Mouse (Mus musculus) forebrain, embryonic 15.5 days (tissue): ENCODE measurements around the gene Gata3. TPM values are rescaled to one million over a fixed set of nuclear protein-coding genes. Genes with fewer than 3 reads are reported as not detected.

ENCODE experiments used
- ATAC-seq: fragments of 200-750 bp; cut with Nextera tagmentation; replicated peaks from 2 replicates; pipeline ENCODE4 v1.8.0; 2017; ENCODE audit warnings: mild to moderate bottlenecking, moderate TSS enrichment, moderate library complexity
- H3K27ac ChIP-seq: fragments of 300-500 bp; sonication (generic); replicated peaks from 2 replicates; pipeline ENCODE4 v1.5.1; 2015; ENCODE audit warnings: mild to moderate bottlenecking, inconsistent platforms
- H3K27me3 ChIP-seq: fragments of 300-500 bp; sonication (generic); 2 replicates; pipeline ENCODE4 v1.6.1; 2015; ENCODE audit warnings: inconsistent platforms
- H3K36me3 ChIP-seq: fragments of 300-500 bp; sonication (generic); 2 replicates; pipeline ENCODE4 v1.6.1; 2015; ENCODE audit warnings: mild to moderate bottlenecking, inconsistent platforms
- H3K4me1 ChIP-seq: fragments of 300-500 bp; sonication (generic); 2 replicates; pipeline ENCODE4 v1.6.1; 2015; ENCODE audit warnings: inconsistent platforms
- H3K4me2 ChIP-seq: fragments of 300-500 bp; sonication (generic); replicated peaks from 2 replicates; pipeline ENCODE4 v1.6.1; 2015; ENCODE audit warnings: mild to moderate bottlenecking, inconsistent platforms
- H3K4me3 ChIP-seq: fragments of 300-500 bp; sonication (generic); 2 replicates; pipeline ENCODE4 v1.5.1; 2015; ENCODE audit warnings: mild to moderate bottlenecking, inconsistent platforms
- H3K9ac ChIP-seq: fragments of 300-500 bp; sonication (generic); replicated peaks from 2 replicates; pipeline ENCODE4 v1.6.1; 2015; ENCODE audit warnings: mild to moderate bottlenecking, inconsistent platforms
- H3K9me3 ChIP-seq: fragments of 300-500 bp; sonication (generic); 2 replicates; pipeline ENCODE4 v1.6.1; 2016; ENCODE audit warnings: inconsistent platforms
- WGBS: fragments of 180-500 bp; shearing (Covaris S2); methylation state at CpG from one replicate; pipeline ENCODE4 v1.1.7; 2015; ENCODE audit warnings: mixed read lengths; 5-methylcytosine and 5-hydroxymethylcytosine counted together
- polyA plus RNA-seq: library from polyadenylated mRNA; unstranded; fragments of >200 nt; fragmentation: Nextera tagmentation; extraction: Ambion mirVana; gene quantifications from 2 replicates; pipeline ENCODE4 v1.2.1, GENCODE M21; 2015

The Gata3 gene
- polyA plus RNA-seq, 1 experiment from 2014 or later, result 2.3 TPM

DNA sequence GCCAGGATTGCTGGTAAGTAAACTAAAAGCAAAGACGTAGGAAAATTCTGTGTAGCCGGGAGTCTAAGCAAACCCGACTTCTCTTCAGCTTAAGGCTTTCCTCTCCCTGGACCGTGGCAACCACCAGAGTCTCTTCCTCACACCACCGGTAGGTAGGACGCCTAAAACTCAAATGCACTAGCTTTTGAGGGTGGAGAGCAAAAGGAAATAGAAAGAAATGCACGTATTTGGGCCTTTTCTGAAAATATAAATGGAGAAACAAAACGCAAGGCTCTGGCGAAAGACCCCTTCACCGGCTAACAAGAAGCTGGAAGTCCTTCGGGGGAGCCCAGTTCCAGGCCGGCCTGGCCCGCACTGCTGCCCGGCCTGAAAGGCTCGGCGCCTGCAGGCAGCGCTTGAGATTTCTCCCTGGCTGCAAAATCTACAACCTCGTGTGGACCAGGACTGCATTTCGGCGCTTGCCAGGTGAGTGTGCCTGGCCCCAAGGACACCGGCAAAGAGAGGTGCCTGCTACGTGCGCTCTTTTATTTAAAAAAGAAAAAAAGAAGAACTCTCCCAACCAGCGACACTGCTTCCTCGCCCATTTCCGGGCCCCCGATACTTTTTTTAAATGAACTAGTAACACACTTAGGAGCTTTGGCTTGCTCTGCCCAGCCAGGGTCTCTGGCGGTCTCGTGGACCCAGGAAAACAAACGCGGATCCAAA lies 13.1 kb downstream of the Gata3 start:
- Histone ChIP-seq H3K36me3 (no peaks in the 10 kb centered on the region), H3K4me1 (peaks cover 43% of the 10 kb centered on the region), H3K4me2 (no peak overlapping the region), H3K27me3 (peaks cover 85% of the 10 kb centered on the region), H3K9ac (no peak overlapping the region), H3K4me3 (peak overlapping the region; percentile 13; the same call in 1 of the 2 replicates), H3K27ac (no peak overlapping the region), H3K9me3 (no peaks in the 10 kb centered on the region)
- WGBS, result 1% methylated on average over 31 of the region's 31 CpGs
- no peak for ATAC-seq

DNA sequence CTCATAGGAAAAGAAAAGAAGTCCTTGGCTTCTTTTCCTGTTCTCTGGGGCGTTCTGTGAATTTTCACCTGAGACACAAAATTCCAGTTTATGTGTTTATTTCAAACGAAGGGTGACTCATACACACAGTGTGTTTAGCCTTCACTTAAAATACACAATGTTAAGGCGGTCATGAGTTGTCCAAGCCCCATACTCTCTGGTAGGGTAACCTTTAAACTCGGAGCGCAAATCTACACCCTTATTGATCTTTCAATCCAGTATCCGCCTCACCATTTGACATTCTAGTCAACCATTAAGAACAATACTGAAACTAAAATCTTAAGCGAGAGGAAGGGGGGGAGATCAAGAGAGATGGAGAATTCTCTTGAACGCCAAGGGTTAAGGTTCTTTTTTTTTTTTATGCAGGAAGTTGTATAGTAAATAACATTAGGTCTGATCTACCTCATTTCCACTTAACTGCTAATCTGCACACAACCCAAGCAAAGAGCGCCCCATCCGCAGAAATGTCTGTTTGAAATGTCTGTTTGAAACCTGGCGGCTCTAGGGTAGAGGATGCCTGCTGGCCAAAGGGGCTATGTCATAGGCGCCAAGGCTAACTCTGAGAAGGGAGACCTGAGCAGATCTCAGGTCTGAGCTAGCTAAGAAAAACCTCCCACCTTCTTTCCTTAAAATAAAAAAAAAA lies 14.0 kb downstream of the Gata3 start:
- 7% methylated on average over 12 of the region's 12 CpGs for WGBS
- H3K36me3 ChIP-seq, result no peaks in the 10 kb centered on the region
- no peaks in the 10 kb centered on the region for H3K9me3 ChIP-seq
- H3K27ac ChIP-seq, result no peak overlapping the region
- peaks cover 87% of the 10 kb centered on the region for H3K27me3 ChIP-seq
- H3K4me1 ChIP-seq, result peaks cover 34% of the 10 kb centered on the region
- no peak for ATAC-seq
- no peak overlapping the region for H3K4me3 ChIP-seq
- H3K4me2 ChIP-seq, result no peak overlapping the region
- H3K9ac ChIP-seq, result no peak overlapping the region

GRCm38 (mm10) chr2:9875220-9875619 lies 14.6 kb downstream of the Gata3 start:
- Histone ChIP-seq H3K4me2 (no peak overlapping the region), H3K27me3 (peaks cover 87% of the 10 kb centered on the region), H3K9me3 (no peaks in the 10 kb centered on the region), H3K27ac (no peak overlapping the region), H3K9ac (no peak overlapping the region), H3K4me3 (no peak overlapping the region), H3K36me3 (no peaks in the 10 kb centered on the region), H3K4me1 (peaks cover 33% of the 10 kb centered on the region)
- ATAC-seq, result no peak
- WGBS, result 4% methylated on average over 4 of the region's 4 CpGs

DNA sequence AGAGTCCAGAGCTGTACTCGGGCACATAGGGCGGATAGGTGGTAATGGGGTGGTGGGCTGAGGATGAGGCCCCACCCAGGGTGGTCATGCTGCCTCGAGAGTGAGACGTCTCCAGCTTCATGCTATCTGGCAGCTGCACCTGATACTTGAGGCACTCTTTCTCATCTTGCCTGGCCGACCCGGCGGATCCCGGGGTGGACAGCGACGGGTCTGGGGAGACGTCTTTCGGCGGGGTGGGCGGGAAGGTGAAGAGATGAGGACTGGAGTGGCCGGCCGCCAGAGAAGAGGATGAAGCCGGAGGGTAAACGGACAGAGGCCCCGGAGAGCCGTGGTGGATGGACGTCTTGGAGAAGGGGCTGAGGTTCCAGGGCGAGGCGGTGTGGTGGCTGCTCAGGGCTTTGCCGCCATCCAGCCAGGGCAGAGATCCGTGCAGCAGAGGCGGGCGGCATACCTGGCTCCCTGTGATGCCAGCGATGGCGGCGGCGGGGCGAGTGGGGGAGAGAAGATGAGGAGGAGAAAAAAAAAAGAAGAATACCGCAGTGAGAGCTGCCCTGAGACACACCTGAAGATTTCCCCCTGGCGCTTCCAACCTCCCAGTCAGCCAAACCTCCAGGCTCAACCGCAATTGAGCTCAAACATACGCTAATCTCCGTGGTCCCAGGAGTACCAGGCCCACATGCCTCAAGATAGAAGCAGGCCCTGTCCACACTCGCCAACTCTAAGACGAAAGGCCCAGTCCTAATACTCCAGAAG lies 15.2 kb downstream of the Gata3 start:
- H3K27ac ChIP-seq, result no peak overlapping the region
- ATAC-seq, result no peak
- no peak overlapping the region for H3K4me3 ChIP-seq
- H3K4me1 ChIP-seq, result peaks cover 33% of the 10 kb centered on the region
- H3K9me3 ChIP-seq, result no peaks in the 10 kb centered on the region
- WGBS, result 2% methylated on average over 39 of the region's 39 CpGs
- H3K36me3 ChIP-seq, result no peaks in the 10 kb centered on the region
- no peak overlapping the region for H3K4me2 ChIP-seq
- no peak overlapping the region for H3K9ac ChIP-seq
- H3K27me3 ChIP-seq, result peaks cover 86% of the 10 kb centered on the region

- no peak overlapping the region for H3K27ac ChIP-seq
- no peak overlapping the region for H3K4me3 ChIP-seq
- WGBS, result 5% methylated on average over 2 of the region's 2 CpGs
- no peaks in the 10 kb centered on the region for H3K36me3 ChIP-seq
- H3K27me3 ChIP-seq, result peaks cover 86% of the 10 kb centered on the region
- H3K9ac ChIP-seq, result no peak overlapping the region
- peaks cover 24% of the 10 kb centered on the region for H3K4me1 ChIP-seq
- no peaks in the 10 kb centered on the region for H3K9me3 ChIP-seq
- H3K4me2 ChIP-seq, result no peak overlapping the region
- no peak for ATAC-seq
Measured at GRCm38 (mm10) chr2:9873757-9874156, 16.1 kb downstream of the Gata3 start.

DNA sequence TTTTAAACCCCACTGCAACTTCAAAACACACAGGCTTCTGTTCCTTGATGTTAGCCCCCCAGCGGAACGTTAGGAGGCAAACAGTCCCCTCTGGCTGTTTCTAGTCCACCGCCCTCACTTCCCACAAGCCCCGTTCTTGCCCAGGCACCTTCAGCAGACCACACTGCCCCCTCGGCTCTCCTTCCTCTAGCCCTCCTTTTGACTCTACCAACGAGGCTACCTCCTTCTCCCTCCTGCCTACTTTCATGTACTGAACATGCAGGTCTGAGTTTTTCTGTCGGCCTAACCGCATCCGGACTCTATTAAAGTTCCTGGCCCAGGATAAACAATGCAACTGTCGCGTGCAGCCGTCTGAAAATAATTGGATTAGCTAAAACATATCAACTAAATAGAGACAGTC lies 17.2 kb downstream of the Gata3 start:
- H3K9me3 ChIP-seq, result no peaks in the 10 kb centered on the region

GRCm38 (mm10) chr2:9871798-9872197 lies 18.0 kb downstream of the Gata3 start:
- Histone ChIP-seq H3K9ac (no peak overlapping the region), H3K4me2 (no peak overlapping the region), H3K4me1 (peaks cover 6% of the 10 kb centered on the region), H3K4me3 (no peak overlapping the region), H3K27ac (no peak overlapping the region), H3K27me3 (peaks cover 70% of the 10 kb centered on the region), H3K36me3 (no peaks in the 10 kb centered on the region), H3K9me3 (no peaks in the 10 kb centered on the region)
- ATAC-seq, result no peak
- WGBS, result 12% methylated on average over 6 of the region's 6 CpGs

More for the DNA sequence above, 17.2 kb downstream of the Gata3 start:
- Histone ChIP-seq H3K4me3 (no peak overlapping the region), H3K4me1 (peaks cover 14% of the 10 kb centered on the region), H3K27me3 (peaks cover 78% of the 10 kb centered on the region), H3K9ac (no peak overlapping the region), H3K27ac (no peak overlapping the region), H3K36me3 (no peaks in the 10 kb centered on the region), H3K4me2 (no peak overlapping the region)
- WGBS, result 2% methylated on average over 12 of the region's 12 CpGs
- no peak for ATAC-seq

DNA sequence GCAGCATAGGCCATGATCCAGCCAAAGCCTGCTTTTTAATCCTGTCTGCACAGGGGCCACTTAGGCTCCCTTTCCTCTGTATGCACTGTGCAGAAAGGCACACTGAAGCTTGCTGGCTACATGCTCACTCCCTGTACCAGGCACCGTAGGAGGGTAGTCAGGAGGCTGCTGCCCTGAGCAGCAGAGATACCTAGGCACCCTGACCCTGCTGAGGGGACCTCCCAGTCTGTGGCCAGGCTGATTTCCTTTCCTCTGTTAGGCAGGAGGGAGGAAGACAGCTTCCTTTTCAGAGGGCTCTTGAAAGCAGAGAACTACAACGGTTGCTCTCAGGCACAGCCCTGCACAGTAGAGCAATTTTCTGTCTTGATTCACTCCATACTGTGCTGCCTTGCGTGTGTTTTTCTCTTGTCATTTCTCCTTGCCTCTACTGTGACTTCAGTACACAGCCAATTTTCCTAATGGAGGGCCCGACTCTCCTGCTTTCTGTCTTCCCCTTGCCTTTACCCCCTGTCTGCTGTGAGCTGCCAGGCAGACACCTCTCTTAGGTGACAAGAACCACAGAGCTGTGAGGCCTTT lies 18.6 kb downstream of the Gata3 start:
- H3K4me3 ChIP-seq, result no peak overlapping the region
- no peak overlapping the region for H3K9ac ChIP-seq

DNA sequence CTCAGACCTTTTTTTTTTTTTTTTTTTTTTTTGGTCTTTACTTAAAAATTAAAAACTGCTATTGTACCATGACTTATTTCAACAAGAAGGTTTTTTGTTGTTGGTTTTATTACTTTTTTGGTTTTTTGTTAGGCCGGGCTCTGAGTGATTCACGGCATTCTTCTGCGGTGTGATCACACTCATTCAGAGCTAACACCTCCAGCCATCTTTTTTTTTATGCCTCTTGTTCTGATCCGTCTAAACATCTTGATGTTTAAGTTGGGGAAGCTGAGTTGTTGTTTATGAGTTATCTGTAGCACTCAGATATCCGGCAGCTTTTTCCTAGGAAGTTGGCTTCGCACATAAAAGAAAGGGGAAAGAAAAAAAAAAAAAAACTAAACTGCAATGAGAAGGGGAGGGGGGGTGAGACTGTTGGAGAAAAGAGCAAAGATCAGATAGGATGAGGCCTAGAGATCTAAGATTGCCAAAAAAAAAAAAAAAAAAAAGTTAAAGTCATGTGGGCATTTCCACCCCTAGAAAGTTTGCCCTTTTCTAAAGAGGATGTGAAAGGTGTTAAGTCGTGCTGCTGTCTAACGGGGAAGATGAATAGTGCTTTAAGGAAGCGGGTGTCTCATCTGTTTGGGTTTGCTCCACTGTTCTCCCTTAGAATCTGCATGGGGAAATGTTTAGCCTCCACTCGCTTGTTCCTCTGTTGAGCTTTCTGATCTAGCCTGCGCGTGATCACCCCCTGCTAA lies 22.6 kb downstream of the Gata3 start:
- no peak overlapping the region for H3K27ac ChIP-seq
- no peaks in the 10 kb centered on the region for H3K9me3 ChIP-seq
- WGBS, result 71% methylated on average over 12 of the region's 12 CpGs
- no peak for ATAC-seq
- no peak overlapping the region for H3K9ac ChIP-seq
- no peak overlapping the region for H3K4me3 ChIP-seq
- H3K4me1 ChIP-seq, result no peaks in the 10 kb centered on the region
- H3K4me2 ChIP-seq, result no peak overlapping the region
- peaks cover 36% of the 10 kb centered on the region for H3K27me3 ChIP-seq
- no peaks in the 10 kb centered on the region for H3K36me3 ChIP-seq

More for the DNA sequence above, 18.6 kb downstream of the Gata3 start:
- no peaks in the 10 kb centered on the region for H3K9me3 ChIP-seq
- no peak overlapping the region for H3K4me2 ChIP-seq
- no peaks in the 10 kb centered on the region for H3K36me3 ChIP-seq
- H3K27me3 ChIP-seq, result peaks cover 65% of the 10 kb centered on the region
- H3K4me1 ChIP-seq, result peaks cover 5% of the 10 kb centered on the region; the same call in 1 of the 2 replicates
- no peak overlapping the region for H3K27ac ChIP-seq
- ATAC-seq, result no peak
- 15% methylated on average over 4 of the region's 4 CpGs for WGBS

DNA sequence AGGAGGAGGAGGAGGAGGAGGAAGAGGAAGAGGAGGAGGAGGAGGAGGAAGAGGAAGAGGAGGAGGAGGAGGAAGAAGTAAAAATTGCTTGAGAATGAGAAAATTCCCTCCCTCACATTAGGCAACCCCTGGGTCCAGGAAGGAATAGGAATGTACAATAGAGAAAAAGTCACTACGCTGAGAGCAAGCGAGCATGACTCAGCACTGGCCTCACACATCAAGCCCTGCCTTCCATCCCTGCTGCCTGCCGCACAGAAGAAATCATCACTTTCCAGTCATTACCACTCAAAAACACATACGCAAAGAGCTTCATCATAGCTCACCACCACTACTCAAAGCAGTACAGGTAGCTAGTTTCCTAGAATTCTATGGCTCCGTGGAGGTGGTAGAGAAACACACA lies 29.1 kb downstream of the Gata3 start:
- 84% methylated on average over 5 of the region's 5 CpGs for WGBS
- Histone ChIP-seq H3K9me3 (no peaks in the 10 kb centered on the region), H3K36me3 (no peaks in the 10 kb centered on the region), H3K4me3 (no peak overlapping the region), H3K27me3 (no peaks in the 10 kb centered on the region), H3K9ac (no peak overlapping the region), H3K27ac (no peak overlapping the region), H3K4me1 (no peaks in the 10 kb centered on the region), H3K4me2 (no peak overlapping the region)
- ATAC-seq, result no peak

- no peaks in the 10 kb centered on the region for H3K4me1 ChIP-seq
- 19% methylated on average over 3 of the region's 4 CpGs for WGBS
- no peak overlapping the region for H3K4me2 ChIP-seq
- H3K36me3 ChIP-seq, result no peaks in the 10 kb centered on the region
- no peak for ATAC-seq
- H3K4me3 ChIP-seq, result no peak overlapping the region
- H3K9me3 ChIP-seq, result no peaks in the 10 kb centered on the region
- H3K9ac ChIP-seq, result no peak overlapping the region
- H3K27ac ChIP-seq, result no peak overlapping the region
- no peaks in the 10 kb centered on the region for H3K27me3 ChIP-seq
Measured at GRCm38 (mm10) chr2:9855861-9856260, 34.0 kb downstream of the Gata3 start.
